Mouse (Mus musculus) G1E (cell line): ENCODE results near the gene Ptbp2.

Experiments used
- CTCF ChIP-seq: IDR thresholded peaks from 2 replicates; pipeline ENCODE4 v1.5.1; 2012; ENCODE audit warnings: low read depth, low read length, inconsistent platforms, mixed read lengths
- GATA1 ChIP-seq: IDR thresholded peaks from 2 replicates; pipeline ENCODE4 v1.6.1; 2012; ENCODE audit warnings: borderline replicate concordance, low read length, inconsistent platforms, mixed read lengths

DNA sequence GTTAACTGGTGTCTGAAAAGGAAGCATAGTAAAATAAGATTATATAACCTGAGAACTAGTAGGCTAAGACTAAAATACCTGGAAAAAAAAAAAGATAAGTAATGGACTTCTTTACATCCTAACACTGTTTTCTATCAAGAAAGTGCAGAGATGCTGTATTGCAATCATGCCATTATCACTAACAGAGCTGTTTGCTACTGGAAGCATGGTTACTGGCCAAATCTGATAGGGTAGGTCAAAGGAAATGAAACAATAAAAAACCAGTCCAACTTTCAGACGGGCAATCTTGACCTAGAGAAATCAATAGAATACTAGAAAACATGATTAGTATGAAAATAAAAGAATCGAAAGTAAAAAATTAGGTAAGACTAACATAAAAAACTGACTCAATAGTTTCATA lies 37.6 kb downstream of the Ptbp2 start:
- TF ChIP-seq CTCF = no peak
- TF ChIP-seq GATA1 = no peak
